Mouse (Mus musculus) embryonic stem cell, embryonic (primary cell): ENCODE measurements around the gene Capn11.

Experiments used
- CTCF ChIA-PET, 4 experiments: fragments of 300-600 bp in 2 of 4; fragments of 350-600 bp in 2 of 4; sonication (Branson Sonifier 250); formaldehyde crosslinking; loops; one replicate each; lab custom pipeline; 2022; ENCODE audit warnings: inconsistent platforms in 2 of 4; lab: Charles Lee
- POLR2A ChIA-PET, 4 experiments: fragments of 300-600 bp in 2 of 4; fragments of 350-600 bp in 2 of 4; sonication (Branson Sonifier 250); formaldehyde crosslinking; loops; one replicate each; lab custom pipeline; 2022; ENCODE audit warnings: antibody characterized with exemption in 4 of 4, inconsistent platforms in 1 of 4; lab: Charles Lee

Capn11 gene

GRCm38 (mm10) chr17:45591701-45592605, 67.2 kb downstream of the Capn11 start:
- POLR2A ChIA-PET = interaction anchor here (0.5 to 18.1 kb wide), 35 partner anchors 9 to 294 kb away, joined by 3 to 578 read pairs (median 5); partner anchors contain the start of genes Mymx (in 4 of the 4), Hsp90ab1 (in 3 of the 4), Slc29a1 (in 2 of the 4) and Mrpl14 (in 1 of the 4)
- CTCF ChIA-PET = interaction anchor here (0.5 to 5.8 kb wide), 31 partner anchors 8 to 562 kb away, joined by 3 to 79 read pairs (median 5); partner anchors contain the start of genes Mymx (in 2 of the 4), Aars2 (in 1 of the 4) and Slc29a1 (in 1 of the 4)

DNA sequence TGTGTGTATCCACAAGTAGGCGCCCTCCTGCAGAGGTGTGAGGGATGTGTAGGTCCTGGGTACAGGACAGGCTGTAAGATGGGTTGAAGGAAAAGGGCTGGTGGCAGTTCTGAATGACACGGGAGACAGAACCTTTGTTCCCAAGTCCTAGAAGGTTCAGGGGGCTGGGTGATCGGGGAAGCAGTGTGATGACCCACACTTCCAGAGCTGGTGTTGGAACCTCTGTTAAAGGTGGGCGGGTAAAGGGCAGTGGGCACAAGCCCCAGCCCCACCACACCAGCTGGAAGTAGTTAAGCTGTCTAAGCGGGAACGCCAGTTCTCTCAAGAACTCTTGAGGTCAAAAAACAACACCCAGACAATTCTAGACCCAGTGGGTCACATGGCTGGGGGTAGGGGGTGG, 68.7 kb downstream of the Capn11 start:
- ChIA-PET CTCF (interaction anchor here (0.5 to 5.8 kb wide), 13 partner anchors 7 to 73 kb away, joined by 3 to 79 read pairs (median 7); partner anchors contain the start of gene Mymx (in 1 of the 4)), POLR2A (interaction anchor here (0.5 to 18.1 kb wide), 22 partner anchors 8 to 95 kb away, joined by 3 to 578 read pairs (median 4); partner anchors contain the start of genes Slc29a1 (in 3 of the 4), Mymx (in 2 of the 4), Aars2 (in 1 of the 4) and Hsp90ab1 (in 1 of the 4))

- ChIA-PET POLR2A (interaction anchor here in 3 of 4 experiments (0.7 to 18.1 kb wide), 14 partner anchors 7 to 676 kb away, joined by 3 to 578 read pairs (median 6); partner anchors contain the start of genes Mymx (in 2 of the 3), Slc29a1 (in 2 of the 3), Aars2 (in 1 of the 3) and Hsp90ab1 (in 1 of the 3)), CTCF (interaction anchor here in 2 of 4 experiments (2.1 to 5.8 kb wide), 6 partner anchors 7 to 74 kb away, joined by 6 to 79 read pairs (median 8); no protein-coding TSS in a partner anchor)
Measured at GRCm38 (mm10) chr17:45589844-45590243, 69.3 kb downstream of the Capn11 start.

DNA sequence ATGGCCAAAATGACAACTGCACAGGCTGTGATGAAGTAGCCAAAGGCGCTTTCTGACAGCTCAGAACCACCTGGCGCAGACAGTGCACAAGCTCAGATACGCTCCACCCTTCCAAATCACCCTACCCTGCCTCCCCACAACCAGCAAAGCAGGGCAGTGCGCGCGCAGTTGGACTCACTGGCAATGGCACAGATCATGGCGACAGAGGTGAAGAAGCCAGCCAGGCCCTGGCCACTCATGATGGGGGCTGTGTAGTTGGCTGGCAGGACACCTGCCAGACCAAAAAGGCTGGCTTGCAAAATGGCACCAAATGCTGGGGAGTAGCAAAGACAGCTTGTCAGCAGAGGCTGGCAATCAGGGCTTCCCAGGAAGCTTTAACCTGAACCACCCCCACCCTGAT, 69.9 kb downstream of the Capn11 start:
- CTCF ChIA-PET = interaction anchor here in 2 of 4 experiments (0.8 to 3.7 kb wide), 8 partner anchors 10 to 74 kb away, joined by 3 to 16 read pairs (median 3); no protein-coding TSS in a partner anchor
- POLR2A ChIA-PET = interaction anchor here in 3 of 4 experiments (0.5 to 18.1 kb wide), 20 partner anchors 8 to 112 kb away, joined by 3 to 578 read pairs (median 4); partner anchors contain the start of genes Hsp90ab1 (in 2 of the 3), Mymx (in 2 of the 3), Slc29a1 (in 2 of the 3) and Slc35b2 (in 1 of the 3)

- CTCF ChIA-PET = interaction anchor here in 1 of 4 experiments (1.0 to 3.7 kb wide), 5 partner anchors 9 to 54 kb away, joined by 3 to 16 read pairs (median 3); no protein-coding TSS in a partner anchor
- POLR2A ChIA-PET = interaction anchor here in 3 of 4 experiments (1.0 to 18.1 kb wide), 12 partner anchors 8 to 113 kb away, joined by 3 to 578 read pairs (median 6); partner anchors contain the start of genes Hsp90ab1 (in 2 of the 3), Slc29a1 (in 2 of the 3), Mymx (in 1 of the 3) and Slc35b2 (in 1 of the 3)
Measured at GRCm38 (mm10) chr17:45588370-45588769, 70.8 kb downstream of the Capn11 start.

GRCm38 (mm10) chr17:45586449-45586837, 72.7 kb downstream of the Capn11 start:
- POLR2A ChIA-PET = interaction anchor here (0.6 to 19.1 kb wide), 32 partner anchors 8 to 181 kb away, joined by 3 to 605 read pairs (median 6); partner anchors contain the start of genes Hsp90ab1 (in 3 of the 4), Mymx (in 3 of the 4), Slc29a1 (in 3 of the 4) and Slc35b2 (in 2 of the 4)
- CTCF ChIA-PET = interaction anchor here (0.5 to 9.9 kb wide), 71 partner anchors 6 to 567 kb away, joined by 3 to 209 read pairs (median 5); partner anchors contain the start of genes Mymx (in 4 of the 4), Hsp90ab1 (in 2 of the 4), Aars2 (in 1 of the 4) and Mad2l1bp (in 1 of the 4)

DNA sequence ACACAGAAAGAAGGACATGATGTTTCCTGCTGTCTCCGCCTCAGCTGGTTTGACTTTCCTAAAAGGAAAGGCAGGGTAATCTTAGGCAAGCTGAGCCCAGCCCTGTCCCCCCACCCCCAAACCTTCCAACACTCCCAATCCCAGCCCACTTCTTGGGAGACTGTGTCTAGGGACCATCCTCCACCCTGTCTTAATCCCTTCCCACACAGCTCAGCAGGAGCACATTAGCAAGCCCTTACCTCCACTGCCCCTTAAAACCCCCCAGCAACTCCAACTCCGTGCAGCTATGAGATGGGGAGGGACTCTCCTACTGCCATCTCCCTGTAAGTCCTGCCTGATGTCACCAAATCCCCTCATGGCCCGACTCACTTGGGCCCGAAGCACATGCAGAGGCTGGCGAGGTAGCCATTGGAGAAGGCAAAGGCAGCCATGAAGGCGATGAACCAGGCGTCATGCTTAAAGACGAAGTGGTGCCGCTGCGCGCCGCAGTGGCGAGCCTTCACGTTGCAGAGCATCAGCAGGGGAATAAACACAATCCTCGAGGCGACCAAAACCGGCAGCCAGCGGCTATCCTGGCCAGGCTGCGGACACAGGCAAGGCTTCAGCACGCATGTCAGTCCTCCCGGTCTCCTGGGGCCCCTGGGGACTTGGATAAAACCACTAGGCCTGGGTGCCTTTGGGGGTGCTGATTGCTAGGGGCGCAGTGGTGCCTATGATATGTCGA, 73.2 kb downstream of the Capn11 start:
- ChIA-PET POLR2A (interaction anchor here (0.5 to 19.1 kb wide), 44 partner anchors 9 to 488 kb away, joined by 3 to 605 read pairs (median 5); partner anchors contain the start of genes Hsp90ab1 (in 3 of the 4), Mymx (in 3 of the 4), Slc29a1 (in 3 of the 4) and Slc35b2 (in 2 of the 4)), CTCF (interaction anchor here (0.5 to 9.9 kb wide), 78 partner anchors 7 to 568 kb away, joined by 3 to 209 read pairs (median 5); partner anchors contain the start of genes Mymx (in 4 of the 4), Hsp90ab1 (in 2 of the 4), Slc29a1 (in 2 of the 4) and Aars2 (in 1 of the 4))

DNA sequence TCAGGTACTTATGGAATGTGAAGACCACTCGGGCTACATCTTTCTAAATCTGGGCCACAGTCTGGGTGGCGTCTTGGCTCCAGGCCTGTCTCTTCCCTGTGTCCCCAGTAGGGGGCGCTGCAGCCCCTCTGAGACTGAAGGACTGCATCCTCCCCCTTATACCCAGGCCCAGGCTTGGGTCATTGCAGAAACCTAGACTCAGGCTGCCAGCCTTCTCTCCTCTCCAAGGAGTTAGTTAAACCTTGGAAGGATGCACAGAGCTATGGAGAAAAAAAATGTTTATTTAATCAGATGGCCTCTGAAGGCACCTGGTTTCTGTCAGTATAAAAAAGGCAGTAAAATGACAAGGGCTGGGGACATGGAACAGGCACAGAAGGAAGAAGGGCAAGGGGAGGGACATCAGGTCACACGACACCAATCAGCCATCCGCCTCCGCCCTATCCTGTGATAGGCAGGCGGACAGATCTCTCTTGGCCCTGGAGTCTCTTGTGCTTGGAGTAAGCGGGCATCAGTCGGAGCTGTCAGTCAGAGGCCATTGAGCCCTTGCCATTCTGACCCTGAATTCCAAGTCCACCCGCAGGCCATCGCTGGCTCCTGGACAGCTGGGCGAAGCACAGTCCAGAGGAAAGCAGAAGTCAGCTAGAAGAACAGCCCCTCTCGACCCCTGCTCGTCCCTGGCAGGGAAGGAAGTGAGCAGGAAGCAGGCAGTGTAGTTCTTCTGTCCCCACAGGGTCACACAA, 74.0 kb downstream of the Capn11 start:
- ChIA-PET CTCF (interaction anchor here (0.5 to 9.9 kb wide), 70 partner anchors 8 to 151 kb away, joined by 3 to 209 read pairs (median 6); partner anchors contain the start of genes Capn11 (in 2 of the 4), Mymx (in 2 of the 4), Slc29a1 (in 2 of the 4) and Slc35b2 (in 2 of the 4)), POLR2A (interaction anchor here (0.5 to 19.1 kb wide), 61 partner anchors 8 to 1270 kb away, joined by 3 to 605 read pairs (median 5); partner anchors contain the start of genes Hsp90ab1 (in 4 of the 4), Mymx (in 3 of the 4), Slc29a1 (in 2 of the 4) and Slc35b2 (in 2 of the 4))

DNA sequence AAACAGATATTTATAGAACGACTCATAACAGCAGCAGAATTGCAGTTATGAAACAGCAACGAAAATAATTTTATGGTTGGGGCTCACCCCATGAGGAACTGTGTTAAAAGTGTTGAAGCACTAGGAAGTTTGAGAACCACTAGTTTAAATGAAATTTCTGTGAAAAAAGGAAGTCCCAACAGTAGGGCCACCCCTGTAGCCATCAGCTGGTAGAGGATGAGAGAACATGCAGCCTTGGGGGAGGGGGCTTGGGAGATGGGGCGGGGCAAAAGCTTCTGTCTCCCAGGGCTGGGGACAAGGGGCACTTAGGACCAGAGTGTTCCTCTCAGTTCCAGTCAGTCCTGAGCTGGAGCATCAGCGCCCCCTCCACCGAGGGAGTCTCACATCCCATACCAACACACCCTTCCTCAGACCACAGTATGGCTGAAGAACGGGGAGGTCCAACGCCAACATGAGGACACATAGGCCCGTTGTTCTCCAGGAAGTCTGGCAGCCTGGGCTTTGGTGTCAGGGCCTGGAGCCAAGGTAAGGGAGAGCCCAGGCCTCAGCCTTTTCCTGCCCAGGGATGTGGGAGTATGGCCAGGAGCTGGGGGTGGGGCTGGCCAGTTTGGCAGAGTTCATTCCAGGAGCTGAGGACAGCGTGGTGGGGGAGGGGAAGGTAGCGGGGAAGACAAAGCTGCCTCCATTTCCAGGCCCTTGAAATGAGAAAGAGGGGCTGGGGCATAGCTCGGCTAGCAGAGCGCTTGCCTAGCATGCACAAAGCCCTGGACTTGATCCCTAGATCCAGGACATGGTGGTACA, 74.8 kb downstream of the Capn11 start:
- ChIA-PET CTCF (interaction anchor here (0.6 to 9.9 kb wide), 56 partner anchors 8 to 977 kb away, joined by 3 to 209 read pairs (median 6); partner anchors contain the start of genes Capn11 (in 2 of the 4), Mymx (in 2 of the 4), Slc35b2 (in 2 of the 4) and Aars2 (in 1 of the 4)), POLR2A (interaction anchor here (0.6 to 19.1 kb wide), 50 partner anchors 9 to 1271 kb away, joined by 3 to 605 read pairs (median 5); partner anchors contain the start of genes Hsp90ab1 (in 4 of the 4), Mymx (in 2 of the 4), Nfkbie (in 2 of the 4) and Slc29a1 (in 2 of the 4))

- CTCF ChIA-PET = interaction anchor here (0.6 to 9.9 kb wide), 40 partner anchors 8 to 1553 kb away, joined by 3 to 209 read pairs (median 5); partner anchors contain the start of genes Aars2 (in 1 of the 4), Hsp90ab1 (in 1 of the 4), Mymx (in 1 of the 4) and Nfkbie (in 1 of the 4)
- POLR2A ChIA-PET = interaction anchor here (0.6 to 19.1 kb wide), 25 partner anchors 9 to 106 kb away, joined by 3 to 605 read pairs (median 4); partner anchors contain the start of genes Hsp90ab1 (in 4 of the 4), Capn11 (in 3 of the 4), Mymx (in 3 of the 4) and Slc29a1 (in 2 of the 4)
Measured at GRCm38 (mm10) chr17:45582715-45583355, 76.3 kb downstream of the Capn11 start.

GRCm38 (mm10) chr17:45582188-45582587, 76.9 kb downstream of the Capn11 start:
- POLR2A ChIA-PET = interaction anchor here (0.6 to 19.1 kb wide), 23 partner anchors 9 to 106 kb away, joined by 3 to 605 read pairs (median 5); partner anchors contain the start of genes Hsp90ab1 (in 4 of the 4), Capn11 (in 3 of the 4), Mymx (in 3 of the 4) and Slc29a1 (in 2 of the 4)

GRCm38 (mm10) chr17:45581567-45581983, 77.5 kb downstream of the Capn11 start:
- POLR2A ChIA-PET = interaction anchor here in 3 of 4 experiments (0.6 to 19.1 kb wide), 16 partner anchors 8 to 105 kb away, joined by 3 to 605 read pairs (median 20); partner anchors contain the start of genes Hsp90ab1 (in 3 of the 3), Mymx (in 2 of the 3), Slc29a1 (in 2 of the 3) and Slc35b2 (in 2 of the 3)
- CTCF ChIA-PET = interaction anchor here (0.5 to 9.9 kb wide), 29 partner anchors 8 to 137 kb away, joined by 3 to 209 read pairs (median 5); partner anchors contain the start of genes Aars2 (in 1 of the 4), Hsp90ab1 (in 1 of the 4) and Mymx (in 1 of the 4)

More at GRCm38 (mm10) chr17:45582188-45582587, 76.9 kb downstream of the Capn11 start:
- CTCF ChIA-PET = interaction anchor here (0.6 to 9.9 kb wide), 34 partner anchors 8 to 1552 kb away, joined by 3 to 209 read pairs (median 6); partner anchors contain the start of genes Hsp90ab1 (in 1 of the 4) and Mymx (in 1 of the 4)

GRCm38 (mm10) chr17:45580958-45581477, 78.1 kb downstream of the Capn11 start:
- POLR2A ChIA-PET = interaction anchor here in 3 of 4 experiments (0.8 to 19.1 kb wide), 27 partner anchors 8 to 493 kb away, joined by 3 to 605 read pairs (median 6); partner anchors contain the start of genes Hsp90ab1 (in 3 of the 3), Mymx (in 2 of the 3), Slc29a1 (in 2 of the 3) and Slc35b2 (in 2 of the 3)

More at GRCm38 (mm10) chr17:45580958-45581477, 78.1 kb downstream of the Capn11 start:
- CTCF ChIA-PET = interaction anchor here (0.5 to 9.9 kb wide), 31 partner anchors 8 to 137 kb away, joined by 3 to 209 read pairs (median 5); partner anchors contain the start of genes Aars2 (in 1 of the 4), Hsp90ab1 (in 1 of the 4) and Mymx (in 1 of the 4)
